Mouse (Mus musculus) embryonic facial prominence, embryonic 11.5 days (tissue): ENCODE measurements around the gene Atp5l. TPM values are rescaled to one million over a fixed set of nuclear protein-coding genes. Genes with fewer than 3 reads are reported as not detected.

Experiments used
- ATAC-seq: fragments of 200-750 bp; cut with Nextera tagmentation; replicated peaks from 2 replicates; pipeline ENCODE4 v1.8.0; 2017; ENCODE audit warnings: low read depth; ENCODE audit not compliant: insufficient number of reproducible peaks, low FRiP score, low TSS enrichment
- DNase-seq: peaks from one replicate; pipeline ENCODE4 v3.0.0-alpha.2; 2015; ENCODE audit warnings: low spot score
- H3K27ac ChIP-seq: fragments of 300-500 bp; sonication (generic); replicated peaks from 2 replicates; pipeline ENCODE4 v1.5.1; 2014; ENCODE audit warnings: mild to moderate bottlenecking, low read depth, low read length, control low read depth
- H3K27me3 ChIP-seq: fragments of 300-500 bp; sonication (generic); 2 replicates; pipeline ENCODE4 v1.6.1; 2014; ENCODE audit warnings: mild to moderate bottlenecking, low read length, moderate library complexity, mixed read lengths; ENCODE audit not compliant: control insufficient read depth, insufficient read depth
- H3K36me3 ChIP-seq: fragments of 300-500 bp; sonication (generic); replicated peaks from 2 replicates; pipeline ENCODE4 v1.6.1; 2014; ENCODE audit warnings: low read depth, mild to moderate bottlenecking, low read length, moderate library complexity, mixed read lengths; ENCODE audit not compliant: control insufficient read depth, insufficient read depth
- H3K4me1 ChIP-seq: fragments of 300-500 bp; sonication (generic); 2 replicates; pipeline ENCODE4 v1.6.1; 2014; ENCODE audit warnings: low read length, mixed read lengths; ENCODE audit not compliant: control insufficient read depth, insufficient read depth
- H3K4me2 ChIP-seq: fragments of 300-500 bp; sonication (generic); 2 replicates; pipeline ENCODE4 v1.6.1; 2014; ENCODE audit warnings: low read depth, mild to moderate bottlenecking, control low read depth, low read length, moderate library complexity
- H3K4me3 ChIP-seq: fragments of 300-500 bp; sonication (generic); 2 replicates; pipeline ENCODE4 v1.5.1; 2014; ENCODE audit warnings: low read depth, low read length, control low read depth
- H3K9ac ChIP-seq: fragments of 300-500 bp; sonication (generic); replicated peaks from 2 replicates; pipeline ENCODE4 v1.6.1; 2014; ENCODE audit warnings: mild to moderate bottlenecking, control low read depth, low read length
- H3K9me3 ChIP-seq: fragments of 300-500 bp; sonication (generic); replicated peaks from 2 replicates; pipeline ENCODE4 v1.6.1; 2016; ENCODE audit warnings: mild to moderate bottlenecking, low read length, inconsistent platforms, mixed read lengths; ENCODE audit not compliant: control insufficient read depth
- WGBS: fragments of 180-500 bp; shearing (Covaris S2); extraction: QIAGEN DNeasy Blood & Tissue Kit; methylation state at CpG from one replicate; pipeline ENCODE4 v1.1.7; 2014; 5-methylcytosine and 5-hydroxymethylcytosine counted together
- polyA plus RNA-seq: library from polyadenylated mRNA; unstranded; fragments of >200 nt; fragmentation: Nextera tagmentation; extraction: Ambion mirVana; gene quantifications from 2 replicates; pipeline ENCODE4 v1.2.1, GENCODE M21; 2014

Gene Atp5l
- polyA plus RNA-seq, 1 experiment from 2014 or later, result 572 TPM

DNA sequence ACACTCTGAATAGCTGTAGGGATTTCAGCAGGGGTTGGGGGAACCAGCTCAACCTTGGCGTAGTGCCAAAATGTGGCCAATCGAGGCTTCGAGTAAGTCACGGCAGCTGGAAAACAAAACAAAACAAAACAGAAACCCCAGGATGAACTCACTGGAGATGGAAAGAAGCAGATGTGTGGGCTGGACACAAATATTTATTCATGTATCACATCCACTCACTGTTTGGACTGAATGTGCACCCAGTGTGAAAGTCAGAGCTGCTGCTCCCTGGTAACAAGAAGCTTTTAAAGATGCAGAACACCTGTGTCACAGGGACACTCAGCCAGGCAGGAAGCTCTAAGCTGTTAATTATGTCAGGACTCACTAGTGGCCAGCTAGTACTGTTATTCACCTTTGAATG is 5.8 kb downstream of the Atp5l start:
- H3K4me3 ChIP-seq, result no peak overlapping the region
- WGBS, result 67% methylated on average over 4 of the region's 4 CpGs
- no peaks in the 10 kb centered on the region for H3K27me3 ChIP-seq
- H3K4me2 ChIP-seq, result no peak overlapping the region
- no peak overlapping the region for H3K9ac ChIP-seq
- no peaks in the 10 kb centered on the region for H3K4me1 ChIP-seq
- H3K36me3 ChIP-seq, result 0 out of 2 replicates have a peak, but pooled peaks cover 3% of the 10 kb centered on the region
- ATAC-seq, result no peak
- DNase-seq, result no peak
- H3K27ac ChIP-seq, result no peak overlapping the region
- no peaks in the 10 kb centered on the region for H3K9me3 ChIP-seq

DNA sequence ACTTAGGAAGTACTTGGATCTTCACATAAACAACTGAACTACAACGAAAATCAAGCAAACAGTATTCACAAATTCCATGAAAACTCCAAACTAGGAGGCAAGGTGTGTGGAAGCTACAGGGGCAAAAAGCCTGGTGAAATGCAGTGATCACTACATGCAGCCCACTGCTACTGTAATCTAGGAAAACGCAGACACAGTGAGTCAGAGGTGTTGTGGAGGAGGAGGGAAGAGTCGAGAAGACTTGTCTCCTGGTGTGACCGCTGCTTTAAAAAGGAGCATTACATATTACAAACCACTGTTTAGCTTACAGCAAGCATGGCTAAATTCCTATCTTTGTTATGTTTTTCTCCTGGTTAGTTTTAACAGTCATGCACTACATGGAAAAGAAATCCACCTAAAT is 9.2 kb downstream of the Atp5l start:
- Histone ChIP-seq H3K4me1 (no peaks in the 10 kb centered on the region), H3K27ac (no peak overlapping the region), H3K27me3 (no peaks in the 10 kb centered on the region), H3K4me2 (no peak overlapping the region), H3K36me3 (0 out of 2 replicates have a peak, but pooled peaks cover 3% of the 10 kb centered on the region), H3K9ac (no peak overlapping the region), H3K4me3 (no peak overlapping the region), H3K9me3 (no peaks in the 10 kb centered on the region)
- no peak for DNase-seq
- ATAC-seq, result no peak
- 96% methylated on average over 4 of the region's 4 CpGs for WGBS

DNA sequence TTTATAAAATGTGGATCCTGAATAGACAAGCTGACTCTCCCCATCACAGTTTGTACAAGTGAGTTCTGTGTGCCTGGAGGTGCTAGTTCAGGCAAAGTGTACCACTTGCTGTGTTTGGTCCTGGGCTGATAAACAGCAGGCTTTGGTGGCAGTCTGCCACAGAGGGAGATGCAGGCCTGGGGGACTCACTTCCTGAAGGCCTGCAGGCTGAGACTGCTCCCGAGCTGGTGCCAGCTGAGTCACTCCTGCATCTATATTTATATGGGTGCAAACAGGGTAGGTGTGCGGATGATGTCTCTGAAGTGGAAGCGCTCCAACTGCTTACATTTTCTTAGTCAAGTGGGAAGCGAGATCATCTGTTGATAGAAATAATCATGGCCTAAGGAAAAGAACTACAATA is 14.9 kb downstream of the Atp5l start:
- Histone ChIP-seq H3K4me3 (no peak overlapping the region), H3K9me3 (no peaks in the 10 kb centered on the region), H3K4me1 (no peaks in the 10 kb centered on the region), H3K27ac (no peak overlapping the region), H3K9ac (no peak overlapping the region), H3K4me2 (no peak overlapping the region), H3K36me3 (no peaks in the 10 kb centered on the region), H3K27me3 (no peaks in the 10 kb centered on the region)
- WGBS, result 80% methylated on average over 4 of the region's 4 CpGs
- no peak for DNase-seq
- no peak for ATAC-seq

DNA sequence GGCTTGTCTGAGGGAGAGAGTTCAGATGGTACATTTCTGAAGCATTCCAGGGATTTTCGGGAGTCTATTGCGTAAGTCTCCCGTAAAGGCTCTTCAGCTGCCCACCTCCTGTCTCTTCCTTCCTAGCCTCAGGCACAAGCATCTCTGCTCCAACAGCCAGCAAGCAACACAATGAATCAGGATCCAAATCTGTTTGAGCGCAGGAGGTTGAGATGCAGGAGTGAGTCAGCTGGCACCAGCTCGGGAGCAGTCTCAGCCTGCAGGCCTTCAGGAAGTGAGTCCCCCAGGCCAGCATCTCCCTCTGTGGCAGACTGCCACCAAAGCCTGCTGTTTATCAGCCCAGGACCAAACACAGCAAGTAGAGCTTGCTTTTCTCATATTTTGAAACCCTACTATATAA is 15.6 kb downstream of the Atp5l start:
- WGBS, result 59% methylated on average over 5 of the region's 5 CpGs
- ATAC-seq, result no peak
- no peak overlapping the region for H3K4me2 ChIP-seq

DNA sequence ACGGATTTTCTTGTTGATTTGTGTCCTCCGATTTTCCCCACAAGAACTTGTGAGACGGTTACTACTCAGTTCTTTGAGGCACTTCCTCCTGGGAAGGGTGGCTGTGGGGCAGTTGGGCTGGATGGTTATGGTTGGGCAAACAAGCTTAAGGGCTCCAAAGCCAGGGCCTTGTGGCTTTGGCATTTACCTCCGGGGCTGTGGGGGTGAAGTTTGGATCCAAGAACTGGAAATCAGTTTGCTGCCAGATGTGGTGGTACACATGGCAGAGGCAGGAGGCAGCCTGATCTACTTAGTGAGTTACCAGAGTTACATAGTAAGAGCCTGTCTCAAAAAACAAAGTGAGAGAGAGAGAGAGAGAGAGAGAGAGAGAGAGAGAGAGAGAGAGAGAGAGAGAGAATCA is 16.7 kb downstream of the Atp5l start:
- H3K9ac ChIP-seq, result no peak overlapping the region
- ATAC-seq, result no peak
- no peaks in the 10 kb centered on the region for H3K36me3 ChIP-seq
- H3K4me1 ChIP-seq, result no peaks in the 10 kb centered on the region
- no peak overlapping the region for H3K4me2 ChIP-seq
- no peak overlapping the region for H3K4me3 ChIP-seq
- H3K9me3 ChIP-seq, result no peaks in the 10 kb centered on the region
- DNase-seq, result no peak
- H3K27me3 ChIP-seq, result no peaks in the 10 kb centered on the region
- H3K27ac ChIP-seq, result no peak overlapping the region
- 84% methylated on average over 4 of the region's 4 CpGs for WGBS

More for the DNA sequence above, 15.6 kb downstream of the Atp5l start:
- no peaks in the 10 kb centered on the region for H3K27me3 ChIP-seq
- H3K4me3 ChIP-seq, result no peak overlapping the region
- no peaks in the 10 kb centered on the region for H3K36me3 ChIP-seq
- no peaks in the 10 kb centered on the region for H3K4me1 ChIP-seq
- no peaks in the 10 kb centered on the region for H3K9me3 ChIP-seq
- DNase-seq, result no peak
- no peak overlapping the region for H3K27ac ChIP-seq
- no peak overlapping the region for H3K9ac ChIP-seq

DNA sequence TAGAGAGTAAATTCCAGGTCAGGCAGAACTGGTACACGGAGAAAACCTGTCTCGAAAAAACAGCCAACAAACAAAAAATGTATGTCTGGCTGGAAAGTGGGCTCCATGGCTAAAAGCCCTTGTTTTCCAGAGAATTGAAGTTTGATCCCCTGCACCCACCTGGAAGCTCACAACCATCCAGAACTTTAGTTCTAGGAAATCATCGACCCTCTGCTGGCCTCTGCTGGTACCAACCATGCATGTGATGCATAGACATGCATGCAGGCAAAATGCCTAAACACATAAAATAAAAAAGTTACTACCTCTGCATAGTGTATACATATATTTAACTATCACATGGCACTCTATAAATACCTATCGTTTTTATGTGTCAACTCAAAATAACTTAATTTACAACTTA is 20.1 kb downstream of the Atp5l start:
- no peak overlapping the region for H3K9ac ChIP-seq
- 75% methylated on average over 4 of the region's 4 CpGs for WGBS
- DNase-seq (no peak), ATAC-seq (no peak)
- no peak overlapping the region for H3K4me2 ChIP-seq
- no peaks in the 10 kb centered on the region for H3K27me3 ChIP-seq
- no peaks in the 10 kb centered on the region for H3K4me1 ChIP-seq
- no peaks in the 10 kb centered on the region for H3K36me3 ChIP-seq
- H3K27ac ChIP-seq, result no peak overlapping the region
- no peak overlapping the region for H3K4me3 ChIP-seq
- H3K9me3 ChIP-seq, result no peaks in the 10 kb centered on the region

DNA sequence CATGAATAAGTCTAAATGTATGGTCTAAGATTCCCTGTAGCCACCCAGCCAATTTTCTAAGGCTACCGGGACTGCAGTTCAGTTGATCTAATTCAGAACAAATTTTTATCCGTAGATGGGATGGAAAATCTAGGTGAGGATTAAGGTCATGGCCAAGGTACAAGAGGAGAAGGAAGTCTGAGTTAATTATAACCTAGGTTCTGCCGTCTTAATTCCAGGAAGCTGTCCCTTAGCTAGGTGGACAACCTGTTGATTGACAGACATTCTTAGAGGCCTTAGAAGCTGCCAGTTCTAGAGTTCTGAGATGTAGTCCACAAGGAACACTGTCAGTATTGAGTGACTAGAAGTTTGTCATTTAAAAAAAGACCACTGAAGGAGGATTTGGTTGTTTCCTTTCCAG is 20.8 kb downstream of the Atp5l start:
- H3K4me1 ChIP-seq, result no peaks in the 10 kb centered on the region
- 78% methylated on average over 3 of the region's 3 CpGs for WGBS
- ATAC-seq (no peak), DNase-seq (no peak)
- no peak overlapping the region for H3K9ac ChIP-seq
- H3K27ac ChIP-seq, result no peak overlapping the region
- H3K27me3 ChIP-seq, result no peaks in the 10 kb centered on the region
- H3K4me2 ChIP-seq, result no peak overlapping the region
- no peaks in the 10 kb centered on the region for H3K36me3 ChIP-seq
- no peak overlapping the region for H3K4me3 ChIP-seq
- no peaks in the 10 kb centered on the region for H3K9me3 ChIP-seq

DNA sequence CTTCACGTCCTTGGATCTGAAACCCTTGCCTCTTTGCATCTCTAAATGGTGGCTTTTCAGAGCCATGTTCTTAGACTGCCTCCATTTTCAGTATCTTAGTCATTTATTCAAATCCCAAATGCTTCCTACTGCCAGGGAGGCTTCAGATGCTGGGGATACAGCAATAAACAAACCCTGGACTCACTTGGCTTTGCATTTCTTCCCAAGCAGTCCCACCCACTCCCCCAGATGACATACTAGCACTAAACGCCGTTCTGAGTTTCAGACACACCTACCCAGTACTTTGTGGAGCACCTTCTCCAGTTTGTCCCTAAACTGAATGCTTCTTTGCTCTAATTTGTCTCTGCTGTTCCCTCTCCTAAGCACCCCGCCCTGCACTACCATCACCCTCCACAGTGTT is 23.5 kb downstream of the Atp5l start:
- Histone ChIP-seq H3K4me2 (no peak overlapping the region), H3K4me1 (no peaks in the 10 kb centered on the region), H3K36me3 (no peaks in the 10 kb centered on the region), H3K27ac (no peak overlapping the region), H3K27me3 (no peaks in the 10 kb centered on the region), H3K9me3 (no peaks in the 10 kb centered on the region), H3K9ac (no peak overlapping the region), H3K4me3 (no peak overlapping the region)
- DNase-seq, result no peak
- no peak for ATAC-seq
- WGBS, result 76% methylated on average over 4 of the region's 4 CpGs
